Mouse (Mus musculus) cerebellum, postnatal 14 days (tissue): ENCODE measurements around the gene Nell1.
A peak's percentile ranks its signal among the peaks of the same experiment; 100 is the strongest.

Experiments
- DNase-seq, 2 experiments: peaks; one replicate each; pipeline ENCODE4 v3.0.0; 2021; ENCODE audit warnings: mixed read lengths in 2 of 2

Nell1 gene

DNA sequence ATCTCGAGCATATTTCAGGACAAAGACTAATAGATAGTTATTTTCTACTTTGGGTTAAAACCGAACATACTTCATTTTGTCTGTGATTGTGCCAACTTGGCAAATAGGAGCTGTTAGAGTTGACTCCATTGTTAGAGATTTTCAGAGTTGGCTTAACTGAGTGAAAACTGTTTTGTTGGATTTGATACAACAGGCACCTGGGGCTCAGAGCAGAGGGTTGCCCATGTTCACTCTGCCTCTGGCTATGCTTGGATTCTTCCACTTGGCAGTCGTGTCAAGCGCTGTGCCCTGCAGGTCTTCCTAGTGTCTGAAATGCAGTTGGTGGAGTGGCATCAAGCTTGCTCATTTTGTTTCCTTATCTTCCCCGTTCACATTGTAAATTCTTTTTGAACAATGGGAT, 363.6 kb downstream of the Nell1 start:
- DNase-seq: peak; percentile 28 to 52

- no peak for DNase-seq
Observed at GRCm38 (mm10) chr7:50338757-50339156, 364.1 kb downstream of the Nell1 start.

- peak; percentile 20 to 42 for DNase-seq
Observed at GRCm38 (mm10) chr7:50351564-50351963, 376.9 kb downstream of the Nell1 start.

DNA sequence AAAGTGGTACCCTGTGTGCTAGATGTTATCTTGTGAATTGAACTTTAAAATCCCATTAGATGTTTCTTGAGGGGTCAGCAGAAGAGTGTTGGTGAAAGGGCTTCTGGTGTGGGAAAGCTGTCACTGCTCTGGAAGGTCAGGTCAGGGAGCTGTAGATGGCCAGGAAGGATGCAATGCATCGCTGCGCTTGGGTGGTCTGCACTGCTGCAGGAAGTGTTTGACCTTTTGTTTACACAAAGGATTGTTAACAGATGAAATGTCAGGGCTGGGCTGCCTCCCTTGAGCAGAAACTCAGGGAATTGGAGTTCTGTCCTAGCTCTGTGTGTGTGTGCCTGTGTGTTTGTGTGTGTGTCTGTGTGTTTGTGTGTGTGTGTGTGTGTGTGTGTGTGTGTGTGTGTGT, 382.5 kb downstream of the Nell1 start:
- no peak for DNase-seq

DNA sequence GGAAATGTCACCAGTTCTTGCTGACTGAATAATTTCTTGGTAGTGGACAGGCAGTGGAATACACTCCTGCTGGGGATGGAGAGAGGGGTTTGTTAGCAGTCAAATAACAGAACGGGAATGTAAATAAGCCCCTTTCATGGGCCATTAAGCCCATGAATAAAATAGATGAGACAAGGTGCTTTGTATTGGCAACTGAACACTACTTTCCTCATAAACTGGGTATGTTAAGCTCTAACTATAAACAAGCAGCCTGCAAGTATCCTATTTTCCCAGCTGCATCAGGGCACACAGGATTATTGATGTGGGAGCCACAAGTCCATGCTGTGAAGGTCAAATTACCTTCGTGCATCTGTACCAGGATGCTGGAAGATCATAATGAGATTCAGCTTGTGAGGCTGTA, 387.4 kb downstream of the Nell1 start:
- DNase-seq: no peak

GRCm38 (mm10) chr7:50374876-50375275, 400.2 kb downstream of the Nell1 start:
- DNase-seq: no peak

DNA sequence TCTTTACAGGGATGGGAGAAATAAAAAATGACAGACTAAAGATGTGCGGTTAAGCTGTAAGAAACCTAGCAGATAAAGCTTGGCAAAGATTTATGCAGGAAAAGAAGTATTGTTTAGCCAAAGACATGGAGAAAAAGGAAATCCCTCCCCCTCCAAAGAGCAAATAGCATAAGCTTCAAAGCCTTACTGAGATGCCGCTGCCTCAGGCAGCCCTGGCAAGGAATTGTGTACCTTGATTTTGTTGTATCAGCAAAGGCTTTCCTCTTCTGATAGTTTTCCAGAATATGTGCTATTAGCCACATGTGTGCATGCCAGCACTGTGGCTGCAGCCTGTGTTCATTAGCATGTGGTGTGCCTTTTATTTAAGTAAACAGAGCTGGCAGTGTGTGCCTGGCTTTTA, 435.8 kb downstream of the Nell1 start:
- no peak for DNase-seq

DNA sequence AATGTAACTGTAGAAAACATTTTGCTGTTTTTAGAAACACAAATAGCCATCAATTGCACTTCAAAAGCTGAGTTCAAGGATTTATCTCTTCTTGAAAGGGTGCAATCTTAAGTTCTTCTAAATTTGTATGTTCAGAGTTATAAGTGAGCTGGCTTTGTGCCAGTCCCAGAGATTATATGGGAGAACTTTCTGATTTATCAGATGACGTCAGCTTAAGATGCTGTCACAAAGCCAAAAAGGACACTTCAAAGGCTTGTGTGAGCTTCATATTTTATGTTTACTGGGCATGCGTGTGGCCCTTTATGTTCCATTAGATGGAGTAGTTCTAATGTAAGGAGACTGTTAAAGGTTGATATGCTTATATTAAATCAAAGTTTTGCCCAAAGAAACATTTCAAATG, 445.3 kb downstream of the Nell1 start:
- no peak for DNase-seq

DNA sequence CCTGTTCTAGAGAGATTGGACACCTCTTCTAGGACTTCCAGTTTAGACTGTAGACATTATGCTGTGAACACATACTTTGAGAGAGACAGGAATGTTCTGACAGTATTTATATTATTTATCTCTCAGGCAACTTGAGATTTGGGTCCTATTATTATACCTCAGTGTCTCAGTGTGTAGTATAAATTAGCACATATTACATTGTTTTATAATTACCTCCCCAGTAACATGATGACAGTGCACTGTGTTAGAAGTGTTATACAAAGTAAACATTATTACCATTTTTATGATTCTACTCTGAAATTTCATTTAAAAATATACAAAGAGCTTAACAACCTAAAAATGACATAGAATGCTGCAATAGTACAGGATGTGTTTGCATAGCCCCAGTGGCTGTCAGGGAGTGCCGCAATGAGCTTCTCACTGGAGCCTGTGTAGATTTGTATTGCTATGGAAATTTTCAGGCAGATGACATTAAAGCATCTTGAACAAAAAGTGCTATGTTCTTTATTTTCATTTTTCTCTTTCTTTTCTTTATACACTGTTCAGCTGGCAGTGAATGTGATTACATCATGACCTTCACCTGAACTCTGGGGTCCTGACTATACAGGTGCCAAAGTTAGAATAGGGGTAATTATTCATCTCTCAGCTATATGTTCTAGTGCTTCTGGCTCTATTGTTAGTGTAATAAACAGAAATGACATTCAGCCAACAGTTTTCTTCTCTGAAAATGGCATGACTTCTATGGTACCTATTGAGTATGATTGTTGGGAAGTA, 447.9 kb downstream of the Nell1 start:
- no peak for DNase-seq

DNA sequence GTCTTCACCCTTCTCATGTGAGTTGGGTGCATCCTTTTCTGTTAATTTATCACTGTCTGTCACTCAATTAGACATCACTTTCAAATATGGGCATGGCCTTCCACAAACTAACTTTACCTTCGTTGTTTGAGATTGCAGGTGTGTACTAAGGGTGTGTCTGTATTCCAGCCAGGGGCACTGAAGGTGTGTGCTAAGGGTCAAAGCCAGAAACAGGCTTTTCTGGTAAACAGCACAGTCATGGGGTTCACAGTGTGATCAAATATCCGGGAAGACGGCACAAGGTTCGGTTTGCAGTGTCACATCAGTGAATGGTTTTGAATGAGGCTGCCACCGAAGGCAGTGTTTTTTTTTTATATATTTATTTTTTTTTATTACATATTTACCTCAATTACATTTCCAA, 455.1 kb downstream of the Nell1 start:
- no peak for DNase-seq

DNA sequence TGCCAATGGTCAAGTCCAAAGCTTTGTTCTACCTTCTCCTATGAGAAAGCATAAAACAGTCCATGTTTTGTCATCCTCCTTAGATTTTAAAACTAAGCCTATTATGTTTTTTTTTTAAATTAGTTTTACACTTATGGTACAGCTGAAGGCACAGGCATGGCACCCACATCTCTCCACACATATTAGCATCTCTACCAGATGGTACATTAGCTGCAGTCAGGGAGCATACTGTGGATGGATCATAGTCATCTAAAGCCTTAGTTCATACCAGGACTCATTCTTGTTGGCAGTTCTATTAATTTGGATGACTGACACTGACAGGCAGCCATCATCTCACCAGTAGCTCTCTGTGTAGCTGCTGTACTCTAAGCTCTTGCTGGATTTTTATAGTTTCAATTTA, 466.6 kb downstream of the Nell1 start:
- DNase-seq: no peak

DNA sequence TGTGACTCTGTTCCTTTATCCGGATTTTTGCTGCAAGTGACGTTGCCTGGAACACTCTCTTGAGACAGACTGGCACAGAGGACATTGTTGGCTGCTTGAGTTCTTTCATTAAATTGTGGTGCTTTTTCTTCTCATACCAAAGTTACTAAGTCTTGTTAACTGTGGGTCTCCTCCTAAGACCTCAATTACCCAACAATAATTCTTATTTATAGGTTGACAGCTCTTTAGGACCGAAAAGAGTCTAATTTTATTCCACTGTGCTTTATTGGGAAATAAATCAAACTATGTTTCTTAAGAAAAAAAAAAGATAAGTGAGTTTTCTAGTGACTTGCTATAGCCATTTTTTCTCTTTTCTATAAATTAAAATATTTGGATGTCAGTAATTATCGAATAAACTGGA, 472.7 kb downstream of the Nell1 start:
- DNase-seq: no peak

GRCm38 (mm10) chr7:50467742-50468141, 493.1 kb downstream of the Nell1 start:
- DNase-seq: no peak

DNA sequence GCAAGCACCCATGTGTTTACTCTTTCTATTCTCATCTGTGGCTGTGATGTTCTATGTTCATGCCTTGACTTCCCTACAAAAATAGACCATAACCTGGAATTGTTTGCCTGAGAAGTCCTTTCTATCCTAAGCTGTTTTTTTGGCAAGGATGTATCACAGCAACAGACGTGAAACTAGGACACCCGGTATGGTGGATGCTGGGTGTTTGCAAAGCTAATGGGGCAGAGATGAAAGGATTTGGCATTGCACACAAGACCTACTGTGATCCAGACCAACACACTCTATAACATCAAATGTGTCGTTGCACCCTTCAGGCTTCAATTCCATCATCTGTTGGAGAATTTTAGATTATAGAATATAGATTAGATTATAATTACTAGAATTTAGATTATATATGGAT, 495.9 kb downstream of the Nell1 start:
- DNase-seq: peak; percentile 56 to 73

DNA sequence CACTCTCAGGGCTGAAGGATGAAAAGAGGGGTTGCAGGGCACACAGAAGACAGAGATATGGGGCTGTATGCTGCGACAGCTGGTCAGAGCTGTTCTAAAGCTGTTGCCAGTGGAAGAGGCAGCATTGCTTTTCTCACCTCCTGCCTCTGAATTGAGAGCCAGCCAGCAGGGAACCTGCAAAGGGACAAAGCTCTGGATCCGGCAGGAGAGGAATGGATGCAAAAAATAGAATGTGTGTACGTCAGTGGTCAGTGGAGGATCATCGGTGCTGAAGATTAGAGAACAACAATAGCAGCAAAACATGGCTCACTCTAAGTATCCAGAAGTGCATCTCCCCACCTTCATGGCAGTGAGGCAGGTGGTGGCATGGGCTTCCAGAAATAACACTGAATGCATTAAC, 507.3 kb downstream of the Nell1 start:
- DNase-seq: peak in 1 of 2 experiments; percentile 20

DNA sequence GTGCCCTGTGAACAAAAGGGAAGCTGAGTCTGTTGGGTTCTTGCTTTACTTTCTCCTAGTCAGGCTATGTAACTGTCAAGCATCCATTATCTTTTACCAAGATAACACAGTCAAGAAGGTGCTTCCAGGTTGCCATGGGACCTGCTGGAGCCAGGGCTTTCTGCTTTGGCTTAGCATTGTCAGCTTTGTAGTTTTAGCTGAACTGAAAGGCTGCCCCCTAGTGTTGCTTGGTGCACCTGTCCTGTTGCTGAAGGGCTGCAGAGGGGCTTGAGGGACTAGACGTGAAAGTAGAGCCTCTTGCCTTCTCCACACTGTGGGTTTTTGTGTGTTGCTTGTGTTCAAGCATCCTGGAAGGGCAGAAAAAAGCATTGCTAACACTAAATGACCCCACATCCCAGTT, 510.6 kb downstream of the Nell1 start:
- peak; percentile 76 to 81 for DNase-seq

DNA sequence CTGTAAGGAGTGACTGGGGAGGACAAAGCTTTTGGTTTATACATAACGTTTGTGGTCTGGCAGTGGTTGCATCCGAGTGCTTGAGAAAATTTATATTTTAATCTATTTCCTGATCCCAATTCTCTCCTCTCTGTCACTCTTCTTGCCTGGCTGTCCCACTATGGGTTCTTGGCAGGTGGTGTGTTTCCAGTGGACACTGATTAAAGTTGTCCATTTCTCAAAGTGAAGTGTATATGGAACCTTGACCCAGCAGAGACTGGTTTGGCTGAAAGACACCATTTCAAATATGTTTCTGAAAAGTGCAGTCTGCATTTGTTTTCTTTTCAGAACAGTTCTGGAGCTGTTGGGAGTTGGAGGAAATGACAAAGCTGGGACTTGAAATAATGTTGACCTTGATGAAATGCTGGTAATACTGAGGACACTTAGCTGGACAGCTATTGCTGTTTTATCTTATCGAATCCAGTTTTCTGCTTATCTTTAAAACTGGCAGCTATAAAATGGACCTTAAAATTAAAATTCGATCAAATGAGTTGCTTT, 512.3 kb downstream of the Nell1 start:
- no peak for DNase-seq

DNA sequence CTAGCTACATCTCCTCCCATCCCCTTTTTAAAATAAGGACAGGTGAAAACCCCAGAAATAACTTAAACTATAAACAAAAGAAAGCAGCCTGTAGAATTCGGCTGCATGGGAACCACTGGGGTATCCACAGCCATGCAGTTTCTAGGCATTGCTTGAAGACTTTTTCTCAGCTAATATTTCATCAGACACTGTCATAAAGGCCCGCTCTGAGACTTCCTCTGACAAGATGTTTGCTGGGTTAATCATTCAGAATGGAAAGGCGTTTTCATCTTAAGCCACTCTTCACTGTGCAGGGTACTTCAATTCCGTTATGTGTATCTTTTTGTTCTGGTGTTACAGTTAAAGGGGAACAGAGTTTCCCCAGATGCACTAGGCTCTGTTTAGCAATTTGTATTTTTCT, 526.9 kb downstream of the Nell1 start:
- no peak for DNase-seq

DNA sequence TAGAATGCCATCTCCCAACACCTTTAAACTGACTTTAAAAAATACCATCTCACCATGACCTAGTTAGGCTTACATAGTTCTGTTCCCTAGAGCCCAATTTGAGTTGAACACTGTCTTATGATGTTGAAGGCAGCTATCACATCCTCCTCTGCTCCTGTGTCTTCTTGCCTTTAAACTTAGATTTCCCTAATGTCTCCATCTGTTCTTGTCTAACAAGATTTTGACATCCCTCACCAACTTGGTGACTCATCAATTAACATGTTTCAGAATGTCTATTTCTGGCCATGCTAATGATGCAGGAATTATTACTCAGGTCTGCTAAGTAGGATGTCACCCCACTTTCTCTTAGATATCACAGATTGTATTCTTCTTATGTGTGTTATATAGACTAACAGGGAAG, 532.4 kb downstream of the Nell1 start:
- DNase-seq: no peak

- DNase-seq: no peak
Observed at GRCm38 (mm10) chr7:50514830-50515229, 540.2 kb downstream of the Nell1 start.

DNA sequence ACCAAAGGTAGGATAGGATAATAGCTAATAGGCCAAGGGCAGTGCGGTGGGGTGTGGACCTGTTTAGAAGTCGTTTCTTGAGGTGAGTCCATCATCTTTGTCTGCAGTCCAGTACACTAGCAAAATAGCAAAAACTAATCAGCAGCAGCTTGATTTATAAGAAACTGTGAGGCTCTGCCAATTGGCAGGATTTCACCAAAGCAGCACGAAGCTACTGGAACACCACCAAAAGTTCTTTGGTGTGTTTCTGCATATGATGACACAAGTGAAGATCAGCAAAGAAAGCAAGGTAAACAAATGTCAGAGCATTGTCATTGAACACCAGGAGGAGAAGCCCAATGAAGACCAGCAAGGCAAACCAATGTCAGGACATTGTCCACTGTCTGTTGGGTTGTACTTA, 542.0 kb downstream of the Nell1 start:
- peak; percentile 38 to 50 for DNase-seq

- DNase-seq: no peak
Observed at GRCm38 (mm10) chr7:50543373-50543772, 568.7 kb downstream of the Nell1 start.

- peak; percentile 8 to 20 for DNase-seq
Observed at GRCm38 (mm10) chr7:50549572-50549971, 574.9 kb downstream of the Nell1 start.

GRCm38 (mm10) chr7:50551426-50551825, 576.8 kb downstream of the Nell1 start:
- DNase-seq: no peak

DNA sequence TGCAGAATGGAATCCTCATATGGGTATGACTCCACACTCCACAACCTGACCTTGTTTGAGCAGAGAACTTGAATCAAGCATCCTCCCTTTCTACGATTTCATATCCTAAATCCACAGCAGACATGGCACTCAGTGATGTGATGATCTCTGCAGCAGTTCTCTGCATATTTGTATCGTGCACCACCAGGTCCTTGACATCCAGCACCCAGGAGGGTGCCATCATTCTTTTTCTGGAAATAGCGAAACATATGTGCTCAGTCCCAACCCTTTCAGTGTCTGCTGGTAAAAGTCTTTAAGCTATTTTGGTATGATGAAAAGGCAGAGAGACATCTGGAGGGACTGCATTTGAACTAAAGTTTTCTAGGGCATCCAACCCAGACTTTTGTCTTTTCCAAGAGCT, 588.0 kb downstream of the Nell1 start:
- DNase-seq: no peak
